Mouse (Mus musculus) MEL (cell line): Measurements from ENCODE around the gene Vmn2r115. TPM values are rescaled to one million over a fixed set of nuclear protein-coding genes. Genes with fewer than 3 reads are reported as not detected.

Experiments used
- polyA plus RNA-seq, 2 experiments: library from polyadenylated mRNA; stranded (reverse) in 1 of 2; unstranded in 1 of 2; fragments of >175 nt in 1 of 2; fragments of >200 nt in 1 of 2; gene quantifications; 2 replicates each; pipeline versions ENCODE4 v1.2.1 to v1.2.4; 2012; ENCODE audit warnings: low replicate concordance in 2 of 2, low read depth in 1 of 2; ENCODE audit not compliant: insufficient read length in 2 of 2, insufficient read depth in 1 of 2, missing spikeins in 1 of 2
- total RNA-seq: library from RNA; depleted of rRNA; stranded (reverse); fragments of 300-350 nt; gene quantifications from 2 replicates; pipeline ENCODE4 v1.2.3, GENCODE M21; 2012; rRNA removed

Vmn2r115 gene
- total and polyA plus RNA-seq, 3 experiments: 0.03 TPM; not detected in 2

Other genes with a start within 250 kb of the Vmn2r115 start
- 0.85 and 0.89 TPM in 2 replicates for gene Zfp40, start 150.5 kb upstream of the Vmn2r115 start, total RNA-seq
- 1 to 10 TPM in 1 of 2 experiments, not detected in 1; 1.3 TPM for gene Zfp40, start 150.5 kb upstream of the Vmn2r115 start, polyA plus RNA-seq
- under 0.01 TPM in 1 of 2 replicates, not detected in the other for gene Vmn2r114, start 31.2 kb upstream of the Vmn2r115 start, total RNA-seq
- under 1 TPM in 1 of 2 experiments, not detected in 1; 0.03 TPM for gene Vmn2r114, start 31.2 kb upstream of the Vmn2r115 start, polyA plus RNA-seq
- not detected in 2 replicates for gene Vmn2r116, start 40.9 kb downstream of the Vmn2r115 start, total RNA-seq
- gene Vmn2r116, start 40.9 kb downstream of the Vmn2r115 start, polyA plus RNA-seq: not detected
- gene Vmn2r117, start 136.0 kb downstream of the Vmn2r115 start, total RNA-seq: not detected in 2 replicates
- not detected for gene Vmn2r117, start 136.0 kb downstream of the Vmn2r115 start, polyA plus RNA-seq
- 3.4 and 3.8 TPM in 2 replicates for gene Zfp213, start 220.5 kb downstream of the Vmn2r115 start, total RNA-seq
- gene Zfp213, start 220.5 kb downstream of the Vmn2r115 start, polyA plus RNA-seq: 1 to 10 TPM in 1 of 2 experiments, not detected in 1; 3.0 TPM